Mouse (Mus musculus): Measurements from ENCODE around the gene Faf1.

DNA sequence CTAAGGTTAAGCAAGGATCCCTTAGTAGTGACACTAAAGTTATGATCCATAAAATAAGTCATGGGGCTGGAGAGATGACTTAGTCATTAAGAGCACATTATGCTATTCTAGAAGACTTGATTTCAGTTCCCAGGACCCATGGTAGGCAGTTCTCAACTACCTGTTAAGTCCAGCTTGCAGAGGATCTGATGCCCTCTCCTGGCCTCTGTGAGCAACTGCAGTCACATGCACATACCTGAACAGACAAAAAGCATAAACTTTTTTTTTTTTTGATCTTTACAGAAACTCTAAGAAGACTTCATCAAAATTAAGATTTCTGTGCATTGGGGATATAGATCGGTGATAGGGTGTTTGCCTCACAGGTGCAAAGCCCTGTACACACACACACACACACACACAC, 254.1 kb downstream of the Faf1 start:
- TF ChIP-seq CTCF (IDR thresholded peaks at IDR 0.05; ENCODE audit: control insufficient read depth, insufficient read depth, insufficient replicate concordance, low read depth, low read length) (peak; percentile 25; the same call in 1 of the 2 replicates), POLR2A (IDR thresholded peaks at IDR 0.05; ENCODE audit: control insufficient read depth, low read depth, low read length) (no peak)
